Mouse (Mus musculus): ENCODE measurements around the gene Cmtr2.

DNA sequence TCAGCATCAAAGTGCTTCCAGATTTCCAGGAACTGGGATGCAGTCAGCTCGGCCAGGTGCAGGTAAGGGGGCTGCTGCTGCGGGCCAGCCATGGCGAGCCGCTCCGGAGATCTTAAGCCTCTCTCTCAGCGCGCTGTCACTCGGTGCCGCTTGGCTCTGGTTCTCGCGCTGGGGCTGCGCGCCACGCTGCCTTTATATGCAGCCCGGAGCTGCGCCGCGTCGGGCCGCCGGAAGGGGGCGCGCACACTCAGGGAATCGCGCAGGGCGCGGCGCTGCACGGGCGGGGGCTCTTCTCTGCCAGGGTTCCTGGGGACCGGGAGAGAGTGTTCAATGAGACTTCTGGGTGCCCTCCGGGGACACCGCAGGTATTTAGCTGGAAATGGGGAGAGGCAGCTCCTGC is 47.4 kb upstream of the Cmtr2 start, which contains the start of gene Calb2:
- TF ChIP-seq POLR2A (IDR thresholded peaks at IDR 0.05; ENCODE audit: low read depth, low read length) = no peak
- peak; percentile 68 for TF ChIP-seq CTCF (IDR thresholded peaks at IDR 0.05; ENCODE audit: borderline replicate concordance, insufficient read depth, low read length)

Data from embryonic fibroblast, embryonic 13.5 days (primary cell).